Comparison of ENCODE assay signal across 8 mouse cellular contexts in genomic region chr15:79403763-79404210, GRCm38 (mm10). TPM values are rescaled to one million over a fixed set of nuclear protein-coding genes. Genes with fewer than 3 reads are reported as not detected.
DNase-seq lines count a peak whose midpoint lies in the region; ATAC-seq and TF ChIP-seq lines count a peak whose summit lies in the region.

No protein-coding gene starts in this region.

- H3K27me3 ChIP-seq in testis, adult 2 months (ENCODE audit: control insufficient read depth, insufficient read depth, low read length): no peaks in the 10 kb centered on the region
- no peaks in the 10 kb centered on the region for H3K27me3 ChIP-seq in liver, embryonic 14.5 days (ENCODE audit: control insufficient read depth, insufficient read depth, low read length)

- intact Hi-C loops in left cerebral cortex, postnatal 10 days (cut with DNase I): loop anchor here (5.0 kb wide), 1 partner anchor 39 kb away; no protein-coding TSS in a partner anchor

- no peak for TF ChIP-seq CTCF in testis, adult 2 months (IDR thresholded peaks at IDR 0.05; ENCODE audit: control insufficient read depth, insufficient read depth, insufficient replicate concordance, low read depth, low read length)
- TF ChIP-seq CTCF in liver, embryonic 14.5 days (IDR thresholded peaks at IDR 0.05; ENCODE audit: low read depth): no peak

- no peaks in the 10 kb centered on the region for H3K36me3 ChIP-seq in testis, adult 2 months (ENCODE audit: control insufficient read depth, insufficient read depth, low read length)
- H3K36me3 ChIP-seq in liver, embryonic 14.5 days (replicated peaks; ENCODE audit: control insufficient read depth, insufficient read depth, low read depth): no peaks in the 10 kb centered on the region

- TF ChIP-seq EP300 in liver, embryonic 14.5 days (IDR thresholded peaks at IDR 0.05; ENCODE audit: low read depth): no peak

- peak overlapping the region; percentile 87 for H3K4me3 ChIP-seq in testis, adult 2 months (ENCODE audit: control insufficient read depth, low read depth, low read length)
- peak overlapping the region; percentile 65 to 73 for H3K4me3 ChIP-seq in liver, embryonic 14.5 days (ENCODE audit: insufficient read depth in 1 of 2, low read depth in 2 of 2, low read length in 2 of 2)

- no peak for TF ChIP-seq POLR2A in testis, adult 2 months (IDR thresholded peaks at IDR 0.05; ENCODE audit: control insufficient read depth, low read depth, low read length)

- ATAC-seq in liver, embryonic 14.5 days (ENCODE audit: insufficient read depth): no peak

- WGBS in liver, embryonic 14.5 days (ENCODE audit: insufficient replicate concordance): 9% methylated on average over 9 of the region's 9 CpGs

- no peaks in the 10 kb centered on the region for H3K9me3 ChIP-seq in liver, embryonic 14.5 days (ENCODE audit: control insufficient read depth, low read length)

- H3K27ac ChIP-seq in testis, adult 2 months (ENCODE audit: control insufficient read depth, insufficient read depth, low read depth, low read length): no peak overlapping the region
- H3K27ac ChIP-seq in liver, embryonic 14.5 days: no peak overlapping the region

- peak; percentile 23 for DNase-seq in cerebellum, adult 8-10 months
- DNase-seq in cerebellum, adult 11-12 months: no peak
- DNase-seq in testis, postnatal 14 days (ENCODE audit: low spot score): no peak
- DNase-seq in liver, embryonic 14.5 days (ENCODE audit: low read depth in 3 of 3, low spot score in 3 of 3): no peak
- no peak for DNase-seq in ovary, postnatal 10 days (ENCODE audit: low spot score)
- no peak for DNase-seq in left cerebral cortex, postnatal 10 days (ENCODE audit: extremely low spot score in 1 of 2, low spot score in 2 of 2)
- DNase-seq in thymus, adult 18-20 months: no peak

- peaks cover 14% of the 10 kb centered on the region for H3K4me1 ChIP-seq in testis, adult 2 months (ENCODE audit: control insufficient read depth, insufficient read depth, low read length)
- H3K4me1 ChIP-seq in liver, embryonic 14.5 days (replicated peaks; ENCODE audit: control insufficient read depth in 2 of 2, insufficient read depth in 2 of 2, low read length in 1 of 2): peaks cover 4 to 13% of the 10 kb centered on the region in 2 experiments

- peak overlapping the region; percentile 74 for H3K9ac ChIP-seq in liver, embryonic 14.5 days (replicated peaks)

- H3K4me2 ChIP-seq in liver, embryonic 14.5 days (ENCODE audit: low read depth): peak overlapping the region; percentile 96

RNA-seq across cellular contexts. Expression of gene Tmem184b, which starts 0.4 kb away (rescaled TPM):
- polyA plus RNA-seq in testis, adult 2 months (2012; rRNA removed): 9.7 and 11.8 TPM in 2 replicates
- 7.2 and 10.3 TPM in 2 replicates for polyA plus RNA-seq in liver, embryonic 14.5 days (2012; rRNA removed)
- polyA plus RNA-seq in liver, embryonic 14.5 days (2014; fragmentation: Nextera tagmentation; extraction: Ambion mirVana): 5.7 and 8.6 TPM in 2 replicates
- 10 to 100 TPM; 51.2 to 54.0 TPM for total RNA-seq in left cerebral cortex, postnatal 10 days (2021)

RNA-seq across cellular contexts. Expression of gene Csnk1e, which starts 51.6 kb away (rescaled TPM):
- polyA plus RNA-seq in testis, adult 2 months (2012; rRNA removed): 5.5 and 6.7 TPM in 2 replicates
- polyA plus RNA-seq in liver, embryonic 14.5 days (2012; rRNA removed): 9.5 and 9.8 TPM in 2 replicates
- 3.7 and 5.5 TPM in 2 replicates for polyA plus RNA-seq in liver, embryonic 14.5 days (2014; fragmentation: Nextera tagmentation; extraction: Ambion mirVana)
- total RNA-seq in left cerebral cortex, postnatal 10 days (2021): 100 to 1,000 TPM; 181 to 198 TPM

RNA-seq across cellular contexts. Expression of gene Maff, which starts 57.4 kb away (rescaled TPM):
- 0.77 and 1.1 TPM in 2 replicates for polyA plus RNA-seq in testis, adult 2 months (2012; rRNA removed)
- 1.8 TPM in 2 replicates for polyA plus RNA-seq in liver, embryonic 14.5 days (2012; rRNA removed)
- polyA plus RNA-seq in liver, embryonic 14.5 days (2014; fragmentation: Nextera tagmentation; extraction: Ambion mirVana): 0.80 and 1.1 TPM in 2 replicates
- 1 to 10 TPM; 1.3 to 3.1 TPM for total RNA-seq in left cerebral cortex, postnatal 10 days (2021)
